Mouse (Mus musculus) kidney, postnatal 36 days (tissue): ENCODE data around the gene Mcam.
"Not testable (repeated sequence)": the region's sequence is repeated elsewhere in the genome, so short reads cannot be mapped to it uniquely, and the experiment has no call there.

Experiments used
- DNase-seq, 2 experiments: peaks; one replicate each; pipeline ENCODE4 v3.0.0; 2021 to 2022; ENCODE audit warnings: mixed read lengths in 2 of 2

Gene Mcam

GRCm38 (mm10) chr9:44109360-44110095, 24.7 kb upstream of the Mcam start:
- peak; percentile 68 to 88 for DNase-seq

GRCm38 (mm10) chr9:44111909-44112308, 22.4 kb upstream of the Mcam start:
- not testable (repeated sequence) for DNase-seq

- peak; percentile 97 to 98 for DNase-seq
These were observed 21.0 kb upstream of the Mcam start, which contains the start of the genes Gm49380 and Rnf26 for GRCm38 (mm10) chr9:44113105-44113789. TSS of gene Gm49380 (minus strand) at chr9:44113500. TSS of gene Rnf26 (minus strand) at chr9:44113517.

DNA sequence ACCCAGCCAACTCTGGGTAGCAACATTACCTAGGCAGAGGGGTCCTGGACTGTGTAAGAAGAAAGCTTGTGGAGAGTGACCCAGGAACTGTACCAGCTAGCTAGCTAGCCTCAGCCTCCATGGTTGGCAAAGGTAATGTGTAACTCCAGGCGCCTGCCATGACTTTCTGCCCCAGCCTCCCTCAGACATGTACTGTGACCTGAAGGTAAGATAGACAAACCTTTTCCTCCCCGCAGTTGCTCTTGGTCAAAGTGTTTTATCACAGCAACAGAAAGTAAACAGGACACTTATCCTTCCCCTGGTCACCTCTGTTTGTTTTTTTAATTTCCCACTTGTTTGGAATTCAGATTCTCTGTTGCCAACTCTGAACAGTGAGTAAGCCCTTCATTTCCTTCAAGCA, 19.8 kb upstream of the Mcam start:
- DNase-seq = peak in 1 of 2 experiments; percentile 55

- no peak for DNase-seq
These were observed 18.7 kb upstream of the Mcam start for GRCm38 (mm10) chr9:44115599-44115998.

DNA sequence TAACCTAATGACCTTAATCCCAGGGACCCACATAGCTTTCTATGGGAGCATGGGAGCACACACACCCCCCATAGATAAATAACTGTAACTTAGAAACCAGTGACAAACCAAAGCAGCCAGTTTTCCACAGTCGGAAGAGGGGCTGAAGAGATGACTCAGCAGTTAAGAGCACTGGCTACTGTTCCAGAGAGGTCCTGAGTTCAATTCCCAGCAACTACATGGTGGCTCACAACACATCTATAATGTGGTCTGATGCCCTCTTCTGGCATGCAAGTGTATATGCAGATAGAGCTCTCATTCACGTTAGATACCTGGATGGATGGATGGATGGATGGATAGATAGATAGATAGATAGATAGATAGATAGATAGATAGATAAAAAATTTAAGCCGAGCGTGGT, 18.1 kb upstream of the Mcam start:
- DNase-seq = no peak

DNA sequence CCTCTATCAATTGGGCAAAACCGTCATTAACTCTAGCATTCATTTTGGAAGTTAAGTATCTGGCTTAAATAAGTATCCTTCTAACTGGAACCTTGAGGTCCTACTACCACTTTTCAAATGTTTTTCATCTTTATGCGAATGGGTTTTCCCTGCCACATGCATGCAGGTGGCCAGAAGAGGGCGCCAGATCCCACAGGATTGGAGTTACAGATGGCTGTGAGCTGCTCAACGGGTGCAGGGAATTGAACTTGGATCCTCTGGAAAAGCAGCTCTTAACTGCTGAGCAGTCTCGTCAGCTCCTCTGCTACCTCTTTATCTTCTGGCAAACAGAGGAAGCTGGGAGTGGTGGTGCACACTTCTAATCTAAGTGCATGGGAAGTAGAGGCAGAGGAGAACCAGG, 15.3 kb upstream of the Mcam start:
- peak in 1 of 2 experiments; percentile 81 for DNase-seq

DNA sequence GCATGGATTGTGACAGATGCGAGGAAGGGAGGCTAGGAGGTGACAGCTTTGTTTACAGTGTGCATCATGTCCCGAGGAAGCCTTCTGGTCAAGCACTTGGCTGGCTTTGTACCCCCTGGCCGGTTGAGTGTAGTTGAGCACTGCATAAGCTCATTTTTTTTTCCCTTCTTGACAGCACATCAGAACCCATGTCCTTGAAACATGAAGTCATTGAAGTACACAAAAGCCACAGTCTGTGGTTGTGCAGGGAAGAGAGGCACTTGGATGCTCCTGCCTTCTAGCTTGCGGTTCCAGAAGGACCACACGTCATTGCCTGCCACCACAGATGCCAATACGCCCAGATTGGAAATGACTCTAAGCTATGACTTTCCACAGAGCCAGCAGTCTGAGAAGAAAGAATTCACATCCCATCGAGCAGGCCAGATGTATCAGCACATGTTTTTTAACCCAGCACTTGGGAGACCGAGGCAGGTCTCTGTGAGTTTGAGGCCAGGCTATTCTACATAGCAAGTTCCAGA, 14.3 kb upstream of the Mcam start:
- no peak for DNase-seq

DNA sequence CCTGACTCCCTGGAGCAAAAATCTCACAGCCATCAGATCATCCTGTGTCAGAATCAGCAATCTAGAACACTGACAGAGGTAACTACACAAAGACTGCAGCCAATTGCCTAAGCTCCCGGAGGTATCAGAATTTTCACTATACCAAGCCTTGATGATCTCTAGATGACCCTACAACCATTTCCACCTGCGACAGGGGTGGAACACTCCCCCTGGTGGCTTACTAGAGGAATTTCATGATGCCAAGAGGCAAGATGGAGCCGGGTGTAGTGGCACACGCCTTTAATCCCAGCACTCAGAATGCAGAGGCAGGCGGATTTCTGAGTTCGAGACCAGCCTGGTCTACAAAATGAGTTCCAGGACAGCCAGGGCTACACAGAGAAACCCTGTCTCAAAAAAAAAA, 10.0 kb upstream of the Mcam start:
- DNase-seq = peak in 1 of 2 experiments; percentile 38

GRCm38 (mm10) chr9:44125026-44125425, 9.2 kb upstream of the Mcam start:
- peak in 1 of 2 experiments; percentile 46 for DNase-seq

DNA sequence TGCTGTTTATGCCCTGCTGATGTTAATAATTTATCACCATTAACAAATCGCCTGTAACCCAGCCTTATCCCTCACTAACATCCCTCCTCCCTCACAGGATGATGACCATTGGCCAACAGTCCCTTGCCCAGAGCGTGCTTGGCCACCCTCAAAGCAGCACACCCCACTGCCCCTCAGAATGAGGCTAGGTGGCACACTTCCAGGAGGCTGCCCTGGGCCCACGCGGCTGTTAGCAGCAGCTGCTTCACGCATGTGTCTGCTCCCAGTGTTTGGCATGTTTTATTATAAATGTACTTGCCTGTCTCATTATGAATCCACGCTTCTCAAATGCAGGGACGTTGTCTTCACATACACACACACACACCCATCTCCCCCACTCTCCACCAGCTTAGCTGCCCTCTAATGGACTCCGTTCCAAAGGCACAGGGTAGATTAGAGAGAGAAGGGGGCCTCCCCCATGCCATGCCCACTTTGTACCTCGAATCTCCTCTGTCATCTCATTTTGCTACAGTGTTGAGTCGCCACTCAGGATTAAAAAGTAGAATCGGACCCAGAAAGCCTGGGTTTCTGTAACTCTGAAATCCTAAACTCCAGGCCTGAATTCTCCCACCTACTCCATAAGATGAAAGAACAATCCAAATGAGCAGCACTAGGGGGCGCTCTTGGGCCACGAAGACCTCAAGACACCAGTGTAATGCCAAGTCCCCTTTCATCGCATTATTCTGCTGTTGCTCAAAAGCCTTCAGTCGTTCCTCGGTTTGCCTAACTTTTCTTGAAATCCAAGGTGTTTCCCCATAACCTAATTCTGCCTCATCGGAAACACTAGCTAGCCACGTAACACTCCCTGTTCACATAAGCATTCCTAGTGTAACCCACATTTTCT, 8.5 kb upstream of the Mcam start:
- peak; percentile 92 to 95 for DNase-seq

DNA sequence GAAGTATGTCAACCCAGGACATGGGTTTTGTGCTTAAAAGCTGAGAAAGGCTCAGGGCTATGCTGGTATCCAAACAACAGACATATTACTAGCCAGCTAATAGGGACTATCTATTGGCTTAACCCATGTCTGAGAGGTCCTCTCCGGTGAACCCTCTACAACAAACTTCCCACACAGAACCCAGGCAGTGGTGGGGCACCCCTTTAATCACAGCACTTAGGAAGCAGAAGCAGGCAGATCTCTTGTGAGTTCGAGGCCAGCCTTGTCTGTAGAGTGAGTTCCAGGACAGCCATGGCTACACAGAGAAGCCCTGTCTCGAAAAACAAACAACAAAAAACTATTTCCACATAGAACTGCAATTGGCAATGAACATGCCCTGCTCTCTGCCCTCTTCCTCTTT, 7.5 kb upstream of the Mcam start:
- no peak for DNase-seq

DNA sequence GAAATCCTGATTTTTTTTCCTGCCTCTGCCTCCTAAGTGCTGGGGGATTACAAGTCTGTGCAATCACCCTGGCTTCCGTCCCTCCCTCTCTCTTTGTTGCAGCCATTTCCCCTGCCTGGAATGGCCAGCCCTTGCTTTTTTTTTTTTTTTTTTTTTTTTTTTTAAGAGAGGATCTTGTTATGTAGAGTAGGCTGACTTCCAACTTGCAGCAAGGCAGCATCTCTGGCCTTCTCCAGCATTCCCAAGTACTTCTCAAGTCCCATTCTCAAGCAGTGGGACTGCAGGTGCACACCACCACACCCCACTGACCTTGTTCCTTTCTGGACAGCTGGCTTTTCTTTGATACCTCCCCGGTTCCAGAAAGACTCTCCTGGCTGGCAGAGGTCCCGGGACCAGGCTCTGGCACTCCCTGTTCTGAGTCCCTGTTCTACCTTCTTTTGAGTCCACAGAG, 6.9 kb upstream of the Mcam start:
- peak; percentile 81 to 86 for DNase-seq

DNA sequence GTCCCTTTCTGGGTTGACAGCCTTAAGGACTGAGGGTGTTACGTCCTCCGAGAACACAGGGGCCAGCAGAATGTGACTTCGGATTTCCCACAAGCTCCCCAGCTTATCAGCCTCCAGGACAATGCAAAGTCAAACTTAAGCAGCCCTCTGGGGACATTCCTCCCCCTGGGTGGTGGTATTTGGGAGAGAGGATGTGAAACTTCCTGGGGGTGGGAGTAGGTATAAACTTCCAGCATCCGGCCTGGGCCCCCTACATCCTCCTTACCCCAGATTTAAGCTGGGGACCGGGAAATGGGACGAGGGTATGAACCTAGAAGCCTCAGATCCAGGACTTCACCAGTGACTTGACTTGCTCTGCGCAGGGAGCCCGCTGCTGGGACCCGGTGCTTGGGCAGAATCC, 4.6 kb upstream of the Mcam start:
- no peak for DNase-seq

DNA sequence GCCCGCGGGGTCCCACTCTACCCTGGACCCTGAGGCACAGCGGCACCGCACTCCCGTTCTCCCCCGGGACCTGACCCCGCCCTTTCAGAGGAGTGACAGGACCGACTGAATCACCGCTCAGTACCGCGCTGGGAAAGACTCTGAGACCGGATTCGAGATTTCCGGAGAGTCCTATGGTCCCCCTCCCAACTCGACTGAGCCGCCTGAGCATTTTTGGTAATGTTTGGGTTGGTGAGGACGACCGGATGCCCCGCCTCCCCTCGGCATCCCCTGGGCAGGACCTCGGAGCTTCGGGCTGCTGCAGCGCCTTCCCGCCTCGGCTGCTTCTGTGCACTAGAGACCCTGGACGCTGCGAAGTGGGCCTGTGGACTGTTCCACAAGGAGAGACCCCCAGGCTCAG, 4.2 kb upstream of the Mcam start:
- peak; percentile 85 to 89 for DNase-seq

DNA sequence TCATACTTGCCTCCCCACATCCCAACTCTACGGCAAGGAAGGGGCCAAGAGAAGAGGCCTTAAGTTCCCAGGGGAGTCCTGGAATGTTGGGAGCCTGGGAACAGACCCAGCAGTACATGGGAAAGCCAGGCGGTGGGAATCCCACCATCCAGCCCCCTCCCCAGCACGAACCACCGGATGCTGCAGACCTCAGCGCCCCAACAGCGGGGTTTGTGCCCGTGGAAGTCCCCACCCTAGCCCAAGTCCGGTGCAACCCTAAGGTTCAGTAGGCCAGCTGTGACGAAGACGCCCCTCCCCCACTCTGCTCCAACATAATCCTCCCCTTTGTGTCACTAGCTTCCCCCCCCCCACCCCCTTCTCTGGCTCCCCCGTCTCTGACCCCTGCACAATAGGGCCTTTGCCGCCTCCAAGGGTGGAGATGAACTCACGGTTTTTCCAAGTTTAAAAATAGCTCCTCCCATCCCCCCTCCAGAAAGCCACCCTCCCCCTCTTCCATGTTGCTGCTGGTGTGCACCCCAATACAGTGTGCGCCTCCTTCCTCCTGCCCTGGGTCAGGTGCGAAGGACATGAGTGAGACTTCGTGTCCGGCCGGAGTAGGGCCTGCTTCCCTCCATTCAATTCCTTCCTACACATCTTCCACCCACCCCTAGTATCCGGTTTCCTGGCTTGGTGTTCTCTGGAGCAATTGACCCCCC, 3.5 kb upstream of the Mcam start:
- peak; percentile 48 to 61 for DNase-seq

DNA sequence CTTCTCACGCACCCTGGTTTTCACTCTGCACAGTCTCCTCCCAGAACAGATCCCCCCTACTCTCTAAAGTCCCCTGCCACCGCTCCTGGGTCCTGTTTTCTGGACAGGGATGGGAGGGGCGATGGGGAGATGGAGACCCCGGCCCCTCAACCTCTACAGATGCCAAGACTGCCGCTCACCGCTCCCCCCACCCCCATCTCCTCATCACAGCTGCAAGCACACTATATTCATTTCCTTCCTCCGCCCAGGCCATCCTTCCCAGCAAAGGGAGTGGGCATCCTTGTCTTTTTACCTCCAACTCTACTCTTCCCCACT, 3.0 kb upstream of the Mcam start:
- no peak for DNase-seq

GRCm38 (mm10) chr9:44132200-44132599, 2.1 kb upstream of the Mcam start:
- DNase-seq = no peak

DNA sequence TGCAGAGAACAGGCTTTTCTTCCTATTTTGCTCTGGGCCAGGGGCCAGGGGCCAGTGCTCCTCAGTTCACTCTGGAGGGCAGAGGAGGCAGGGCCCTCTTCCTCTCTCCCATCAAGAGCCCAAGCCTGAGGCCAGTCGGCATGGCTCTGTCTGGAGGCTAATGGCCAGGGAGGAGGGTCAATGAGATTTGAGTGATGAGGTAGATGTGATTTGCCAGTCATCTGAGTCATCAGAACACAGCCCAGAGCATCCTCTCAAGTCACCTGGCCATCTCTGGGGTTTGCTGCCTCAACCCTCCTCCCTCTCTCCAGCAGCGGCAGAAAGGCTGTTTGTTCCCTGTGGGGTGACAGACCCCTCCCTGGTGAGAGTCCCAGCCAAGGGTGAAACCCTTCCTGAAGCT, 982 bp upstream of the Mcam start:
- DNase-seq = no peak

DNA sequence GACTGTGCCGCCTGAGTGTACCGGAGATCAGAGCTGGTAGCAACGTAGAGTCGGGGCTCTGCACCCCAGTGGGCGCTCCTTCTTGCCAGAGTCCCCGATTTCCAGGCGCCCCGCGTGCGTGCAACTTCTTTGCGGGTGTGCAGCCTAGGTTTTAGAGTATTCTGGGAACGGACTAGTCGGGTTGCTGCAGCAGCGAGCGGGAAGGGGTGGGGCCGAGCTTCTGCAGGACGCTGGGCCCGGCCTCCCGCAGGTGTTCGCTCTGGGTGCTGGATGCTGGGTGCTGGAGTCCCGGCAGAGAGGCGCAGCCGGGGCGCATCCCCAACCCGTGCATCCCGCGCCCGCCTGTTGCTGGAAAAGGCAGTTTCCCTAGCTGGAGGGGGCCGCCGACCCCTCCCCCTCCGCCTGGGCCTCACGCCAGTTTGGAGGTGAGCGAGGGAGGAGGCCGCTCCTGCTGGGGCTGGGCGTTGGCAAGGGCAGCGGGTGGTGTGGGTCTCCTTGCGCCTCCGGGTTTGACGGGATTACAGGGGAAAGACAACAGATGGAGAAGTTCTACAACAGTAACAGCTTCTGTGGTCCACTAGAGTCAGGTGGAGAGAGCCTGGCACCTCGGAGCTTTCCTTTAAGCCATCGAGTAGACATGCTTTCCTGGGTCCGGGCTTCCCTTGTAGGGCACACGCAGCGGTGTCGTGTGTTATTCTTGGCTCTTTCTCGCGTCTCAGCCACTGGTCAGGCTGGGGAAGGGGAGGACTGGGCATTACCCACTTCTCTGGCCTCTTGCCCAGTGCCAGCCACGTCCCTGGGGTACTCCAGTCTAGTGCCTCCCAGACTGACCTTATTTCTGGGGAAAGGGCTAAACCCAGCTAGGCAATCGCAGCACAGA, 822 bp downstream of the Mcam start:
- peak; percentile 42 to 69 for DNase-seq

DNA sequence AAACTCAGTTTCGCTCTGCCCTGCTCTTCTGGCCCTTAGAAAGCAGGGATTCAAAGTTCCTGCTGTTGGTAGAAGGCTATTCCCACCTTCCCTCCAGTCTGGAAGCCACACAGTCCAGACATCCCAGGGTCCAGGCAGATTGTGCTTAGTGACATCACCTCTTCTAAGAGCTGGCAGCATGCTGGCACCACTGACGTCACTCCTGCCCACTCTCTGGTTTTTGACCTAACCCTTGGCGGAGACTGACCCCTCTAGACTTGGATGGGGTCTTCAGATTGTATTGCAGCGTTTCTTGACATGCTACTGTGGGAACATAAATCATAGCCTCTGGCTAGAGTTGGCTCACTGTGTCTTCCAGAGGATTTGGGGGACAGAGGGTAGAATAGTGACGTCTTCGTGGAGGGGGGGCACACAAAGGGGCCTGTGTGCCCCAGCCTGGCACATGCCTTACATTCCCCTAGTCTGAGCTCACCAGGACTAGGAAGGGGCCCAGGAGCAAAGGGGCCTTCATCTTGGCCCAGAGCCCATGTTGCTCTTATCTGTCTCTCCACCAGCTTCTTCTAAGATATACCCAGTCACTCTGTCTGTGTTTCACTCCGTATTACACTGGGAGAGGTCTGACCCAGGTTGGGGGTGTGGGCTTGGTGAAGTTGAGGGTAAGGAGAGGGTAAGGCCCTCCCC, 1.6 kb downstream of the Mcam start:
- DNase-seq = no peak
